Mouse (Mus musculus): ENCODE data around the gene Glcci1. TPM values are rescaled to one million over a fixed set of nuclear protein-coding genes. Genes with fewer than 3 reads are reported as not detected.
"Not testable (repeated sequence)": the region's sequence is repeated elsewhere in the genome, so short reads cannot be mapped to it uniquely, and the experiment has no call there.

Glcci1 gene
- total and polyA plus RNA-seq, 3 experiments: 1.9 to 3.5 (median 2.4) TPM

DNA sequence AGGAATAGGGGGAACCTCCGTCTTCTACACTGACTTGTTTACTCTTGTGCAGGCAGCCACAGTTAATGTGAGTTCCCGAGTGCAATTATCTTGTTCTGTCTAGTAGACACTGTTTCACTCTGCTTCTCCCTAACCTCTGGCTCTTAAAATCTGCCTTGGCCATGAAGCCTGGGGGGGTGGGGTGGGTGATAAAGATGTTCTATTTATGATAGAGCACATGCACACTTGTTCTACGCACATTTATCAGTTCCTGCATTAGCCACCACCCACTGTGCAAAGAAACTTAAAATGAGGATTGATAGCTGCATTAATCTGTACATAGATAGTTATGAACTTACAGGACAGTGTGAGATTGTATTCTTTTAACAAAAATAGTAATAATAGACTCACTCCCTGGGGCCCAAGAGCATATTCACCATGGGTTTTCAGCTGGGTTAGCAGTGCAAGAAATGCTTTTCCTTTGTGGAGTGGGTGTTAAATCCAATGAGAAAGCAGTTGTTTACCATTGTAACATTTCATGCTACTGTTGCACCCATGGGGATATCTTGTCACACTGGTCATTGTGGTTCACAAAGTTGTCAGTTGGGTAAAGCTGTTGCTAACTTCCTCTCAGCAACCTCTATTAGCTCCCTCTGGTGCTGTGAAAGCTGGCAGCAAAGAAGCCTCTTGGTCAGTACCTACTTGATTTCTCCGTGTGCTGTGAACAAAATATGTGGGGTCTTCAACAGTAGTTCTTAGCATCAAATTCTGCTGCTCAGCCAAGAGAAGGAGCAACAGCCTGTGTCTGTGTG lies 21.9 kb downstream of the Glcci1 start:
- TF ChIP-seq UBTF (IDR thresholded peaks at IDR 0.05; ENCODE audit: low read depth, low read length) (no peak), IRF4 (IDR thresholded peaks at IDR 0.05; ENCODE audit: low read depth, low read length) (no peak), JUN (IDR thresholded peaks at IDR 0.05; ENCODE audit: insufficient read depth, low read depth, low read length) (no peak), CHD1 (IDR thresholded peaks at IDR 0.05; ENCODE audit: low read depth, low read length) (no peak), TCF12 (IDR thresholded peaks at IDR 0.05; ENCODE audit: low read depth, low read length) (no peak), POLR2A (IDR thresholded peaks at IDR 0.05; ENCODE audit: low read depth, low read length) (no peak), MYC (IDR thresholded peaks at IDR 0.05; ENCODE audit: low read depth, low read length) (no peak), GABPA (IDR thresholded peaks at IDR 0.05; ENCODE audit: insufficient replicate concordance, low read depth, low read length) (no peak), SMC3 (IDR thresholded peaks at IDR 0.05; ENCODE audit: low read depth, low read length) (no peak), MAX (IDR thresholded peaks at IDR 0.05; ENCODE audit: low read length) (no peak), ETS1 (conservative IDR thresholded peaks at IDR 0.05; ENCODE audit: low read depth, low read length) (no peak), KAT2A (IDR thresholded peaks at IDR 0.05; ENCODE audit: insufficient replicate concordance, low read length) (no peak), JUND (conservative IDR thresholded peaks at IDR 0.05; ENCODE audit: low read depth, low read length) (no peak), USF1 (IDR thresholded peaks at IDR 0.05; ENCODE audit: low read depth, low read length) (no peak), SIN3A (IDR thresholded peaks at IDR 0.05; ENCODE audit: low read length) (no peak), NRF1 (IDR thresholded peaks at IDR 0.05; ENCODE audit: low read depth, low read length) (no peak)
- Histone ChIP-seq H3K27ac (ENCODE audit: insufficient read depth, low read depth) (no peak overlapping the region), H3K36me3 (replicated peaks in 1 of 2; ENCODE audit: control insufficient read depth in 1 of 2, insufficient read depth in 1 of 2, low read length in 1 of 2) (no peaks in the 10 kb centered on the region), H3K4me3 (replicated peaks in 1 of 3; ENCODE audit: low read depth in 2 of 3, low read length in 2 of 3, poor library complexity in 1 of 3) (no peak overlapping the region), H3K9me3 (replicated peaks; ENCODE audit: low read length) (no peaks in the 10 kb centered on the region), H3K27me3 (replicated peaks) (no peaks in the 10 kb centered on the region), H3K4me1 (ENCODE audit: control insufficient read depth in 1 of 2, insufficient read depth in 2 of 2) (peaks cover 0 to 4% of the 10 kb centered on the region in 2 experiments; a peak in 1 of 4 replicates), H3K4me2 (ENCODE audit: insufficient read depth, low read depth, poor library complexity, severe bottlenecking) (no peak overlapping the region), H3K9ac (ENCODE audit: insufficient read depth, low read depth) (no peak overlapping the region), H3K79me2 (replicated peaks; ENCODE audit: control insufficient read depth, extremely low read depth, insufficient read depth, poor library complexity, severe bottlenecking) (no peaks in the 10 kb centered on the region)
- in situ Hi-C loops (cut with MboI; ENCODE audit: low pct_ligation_motif_present, low pct_unique_long_range_greater_than_20kb, low sequenced_read_pairs) (no loop called here), dilution Hi-C loops (cut with MboI; ENCODE audit: extremely low pct_ligation_motif_present, extremely low pct_unique_long_range_greater_than_20kb, low sequenced_read_pairs) (no loop called here)
- DNase-seq (ENCODE audit: extremely low read depth): no peak

DNA sequence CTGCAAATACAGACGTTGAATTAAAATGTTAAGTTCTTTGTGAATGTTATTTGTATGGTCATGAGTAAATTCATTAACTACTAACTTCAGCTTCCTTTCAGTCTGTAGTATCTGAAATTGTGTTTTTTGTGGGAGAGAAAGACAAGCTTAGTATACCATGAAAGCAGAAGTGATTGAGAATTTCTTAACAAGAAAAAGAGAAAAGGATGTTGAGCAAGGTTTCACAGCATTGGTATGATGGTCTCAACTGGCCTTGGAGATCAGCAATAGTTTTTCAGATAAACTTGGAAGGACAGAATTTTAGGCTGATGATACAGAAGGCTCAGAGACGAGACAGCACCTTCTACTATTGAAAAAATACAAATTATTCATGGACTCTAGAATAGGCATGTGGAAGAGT lies 27.5 kb downstream of the Glcci1 start:
- H3K4me3 ChIP-seq (replicated peaks in 1 of 3; ENCODE audit: low read depth in 2 of 3, low read length in 2 of 3, poor library complexity in 1 of 3): no peak overlapping the region
- H3K27me3 ChIP-seq (replicated peaks): no peaks in the 10 kb centered on the region
- peaks cover 0 to 4% of the 10 kb centered on the region in 2 experiments; a peak in 2 of 4 replicates for H3K4me1 ChIP-seq (ENCODE audit: control insufficient read depth in 1 of 2, insufficient read depth in 2 of 2)
- dilution Hi-C loops (cut with MboI; ENCODE audit: extremely low pct_ligation_motif_present, extremely low pct_unique_long_range_greater_than_20kb, low sequenced_read_pairs) (no loop called here), in situ Hi-C loops (cut with MboI; ENCODE audit: low pct_ligation_motif_present, low pct_unique_long_range_greater_than_20kb, low sequenced_read_pairs) (no loop called here)
- H3K9ac ChIP-seq (ENCODE audit: insufficient read depth, low read depth): no peak overlapping the region
- H3K36me3 ChIP-seq (replicated peaks in 1 of 2; ENCODE audit: control insufficient read depth in 1 of 2, insufficient read depth in 1 of 2, low read length in 1 of 2): no peaks in the 10 kb centered on the region
- H3K9me3 ChIP-seq (replicated peaks; ENCODE audit: low read length): no peaks in the 10 kb centered on the region
- no peak overlapping the region for H3K4me2 ChIP-seq (ENCODE audit: insufficient read depth, low read depth, poor library complexity, severe bottlenecking)
- no peak for TF ChIP-seq PAX5 (IDR thresholded peaks at IDR 0.05; ENCODE audit: low read length)
- TF ChIP-seq SIN3A (IDR thresholded peaks at IDR 0.05; ENCODE audit: low read length): no peak
- TF ChIP-seq UBTF (IDR thresholded peaks at IDR 0.05; ENCODE audit: low read depth, low read length): no peak
- no peak for TF ChIP-seq GABPA (IDR thresholded peaks at IDR 0.05; ENCODE audit: insufficient replicate concordance, low read depth, low read length)
- no peak for TF ChIP-seq ETS1 (conservative IDR thresholded peaks at IDR 0.05; ENCODE audit: low read depth, low read length)
- TF ChIP-seq MYC (IDR thresholded peaks at IDR 0.05; ENCODE audit: low read depth, low read length): no peak
- no peak for TF ChIP-seq ZMIZ1 (IDR thresholded peaks at IDR 0.05; ENCODE audit: low read depth, low read length)
- TF ChIP-seq TCF12 (IDR thresholded peaks at IDR 0.05; ENCODE audit: low read depth, low read length): no peak
- TF ChIP-seq ZKSCAN1 (IDR thresholded peaks at IDR 0.05; ENCODE audit: borderline replicate concordance, low read depth, low read length): no peak
- no peak for TF ChIP-seq ELF1 (IDR thresholded peaks at IDR 0.05; ENCODE audit: low read depth, low read length)
- TF ChIP-seq USF2 (conservative IDR thresholded peaks at IDR 0.05; ENCODE audit: low read depth, low read length): no peak
- no peak for TF ChIP-seq USF1 (IDR thresholded peaks at IDR 0.05; ENCODE audit: low read depth, low read length)
- TF ChIP-seq NRF1 (IDR thresholded peaks at IDR 0.05; ENCODE audit: low read depth, low read length): no peak
- no peak for TF ChIP-seq CHD1 (IDR thresholded peaks at IDR 0.05; ENCODE audit: low read depth, low read length)
- DNase-seq (ENCODE audit: extremely low read depth): no peak
- H3K27ac ChIP-seq (ENCODE audit: insufficient read depth, low read depth): no peak overlapping the region
- no peaks in the 10 kb centered on the region for H3K79me2 ChIP-seq (replicated peaks; ENCODE audit: control insufficient read depth, extremely low read depth, insufficient read depth, poor library complexity, severe bottlenecking)

DNA sequence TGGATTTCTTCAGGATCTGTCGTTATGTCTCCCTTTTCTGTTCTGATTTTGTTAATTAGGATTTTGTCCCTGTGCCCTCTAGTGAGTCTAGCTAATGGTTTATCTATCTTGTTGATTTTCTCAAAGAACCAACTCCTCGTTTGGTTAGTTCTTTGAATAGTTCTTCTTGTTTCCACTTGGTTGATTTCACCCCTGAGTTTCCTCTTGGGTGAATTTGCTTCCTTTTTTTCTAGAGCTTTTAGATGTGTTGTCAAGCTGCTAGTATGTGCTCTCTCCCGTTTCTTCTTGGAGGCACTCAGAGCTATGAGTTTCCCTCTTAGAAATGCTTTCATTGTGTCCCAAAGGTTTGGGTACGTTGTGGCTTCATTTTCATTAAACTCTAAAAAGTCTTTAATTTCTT lies 32.1 kb downstream of the Glcci1 start:
- H3K27me3 ChIP-seq (replicated peaks); H3K4me3 ChIP-seq (replicated peaks in 1 of 3; ENCODE audit: low read depth in 2 of 3, low read length in 2 of 3, poor library complexity in 1 of 3); DNase-seq (ENCODE audit: extremely low read depth); H3K27ac ChIP-seq (ENCODE audit: insufficient read depth, low read depth); in situ Hi-C loops (cut with MboI; ENCODE audit: low pct_ligation_motif_present, low pct_unique_long_range_greater_than_20kb, low sequenced_read_pairs); H3K4me1 ChIP-seq (ENCODE audit: control insufficient read depth in 1 of 2, insufficient read depth in 2 of 2); H3K9ac ChIP-seq (ENCODE audit: insufficient read depth, low read depth); H3K79me2 ChIP-seq (replicated peaks; ENCODE audit: control insufficient read depth, extremely low read depth, insufficient read depth, poor library complexity, severe bottlenecking); H3K9me3 ChIP-seq (replicated peaks; ENCODE audit: low read length); H3K4me2 ChIP-seq (ENCODE audit: insufficient read depth, low read depth, poor library complexity, severe bottlenecking); H3K36me3 ChIP-seq (replicated peaks in 1 of 2; ENCODE audit: control insufficient read depth in 1 of 2, insufficient read depth in 1 of 2, low read length in 1 of 2); dilution Hi-C loops (cut with MboI; ENCODE audit: extremely low pct_ligation_motif_present, extremely low pct_unique_long_range_greater_than_20kb, low sequenced_read_pairs): not testable (repeated sequence)
